Mouse (Mus musculus) heart, adult 9 months (tissue): ENCODE results near the gene Gm13287.
A peak's percentile ranks its signal among the peaks of the same experiment; 100 is the strongest.
"Not testable (repeated sequence)": the region's sequence is repeated elsewhere in the genome, so short reads cannot be mapped to it uniquely, and the experiment has no call there.

ENCODE experiments used
- DNase-seq, 2 experiments: peaks; one replicate each; pipeline ENCODE4 v3.0.0; 2022; ENCODE audit warnings: low spot score in 2 of 2

Gene Gm13287

DNA sequence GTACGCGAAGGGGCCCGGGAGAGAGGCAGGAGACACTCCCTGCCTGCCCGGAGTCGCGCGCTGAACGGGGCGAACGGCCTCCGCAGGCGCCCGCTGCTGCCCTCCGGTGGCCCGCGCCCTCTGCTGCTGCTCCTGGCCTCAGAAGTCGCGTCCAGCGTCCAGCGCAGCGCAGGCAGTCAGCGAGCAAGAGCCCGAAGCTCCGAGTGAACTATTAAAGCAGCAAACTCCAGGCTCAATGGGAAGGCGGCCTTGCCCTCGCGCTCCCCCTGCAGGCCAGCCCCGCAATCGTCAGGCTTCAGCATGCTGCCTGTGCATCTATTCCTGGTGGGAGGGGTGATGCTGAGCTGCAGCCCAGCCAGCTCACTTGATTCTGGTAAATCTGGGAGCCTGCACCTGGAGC lies at the start of gene Gm13287:
TSS of gene Gm13287 (plus strand) at position 301 of the 400 bp plus-strand sequence.
- not testable (repeated sequence) for DNase-seq

- DNase-seq, result peak; percentile 81
These were observed 48.2 kb upstream of the Gm13287 start, which contains the start of gene Gm13271 for GRCm38 (mm10) chr4:88754818-88755340. Gene Gm13271, plus strand, starts transcription at chr4:88754868.

GRCm38 (mm10) chr4:88756581-88757513 lies 46.2 kb upstream of the Gm13287 start:
- DNase-seq, result peak in 1 of 2 experiments; percentile 29

DNA sequence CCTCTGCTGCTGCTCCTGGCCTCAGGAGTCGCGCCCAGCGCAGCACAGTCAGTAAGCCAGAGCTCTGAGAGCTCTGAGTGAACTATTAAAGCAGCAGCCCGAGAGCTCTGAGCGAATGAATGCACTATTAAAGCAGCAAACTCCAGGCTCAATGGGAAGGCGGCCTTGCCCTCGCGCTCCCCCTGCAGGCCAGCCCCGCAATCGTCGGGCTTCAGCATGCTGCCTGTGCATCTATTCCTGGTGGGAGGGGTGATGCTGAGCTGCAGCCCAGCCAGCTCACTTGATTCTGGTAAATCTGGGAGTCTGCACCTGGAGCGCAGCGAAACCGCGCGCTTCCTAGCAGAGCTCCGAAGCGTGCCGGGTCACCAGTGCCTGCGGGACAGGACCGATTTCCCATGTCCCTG lies 45.4 kb upstream of the Gm13287 start:
- DNase-seq, result peak; percentile 91 to 94

DNA sequence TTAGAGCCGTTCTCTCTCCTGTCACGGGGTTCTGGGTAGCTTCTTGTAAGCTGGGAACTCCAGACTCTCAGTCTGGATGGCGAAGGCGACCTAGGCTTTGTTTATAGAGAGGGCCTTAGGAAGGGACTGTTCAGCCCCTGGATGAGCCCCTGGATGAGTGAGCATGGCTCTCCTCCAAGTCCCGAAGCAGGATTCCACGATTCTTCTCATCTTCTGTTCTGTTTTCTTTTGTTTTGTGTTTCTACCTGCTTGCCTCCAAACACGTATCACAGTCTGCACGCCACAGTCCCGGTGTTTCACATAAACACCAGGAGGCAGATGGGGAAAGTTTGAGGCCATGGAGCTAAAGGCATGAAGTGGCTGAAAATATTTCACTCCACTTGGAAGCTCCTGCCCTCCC lies 44.3 kb upstream of the Gm13287 start:
- DNase-seq, result peak; percentile 23 to 44

DNA sequence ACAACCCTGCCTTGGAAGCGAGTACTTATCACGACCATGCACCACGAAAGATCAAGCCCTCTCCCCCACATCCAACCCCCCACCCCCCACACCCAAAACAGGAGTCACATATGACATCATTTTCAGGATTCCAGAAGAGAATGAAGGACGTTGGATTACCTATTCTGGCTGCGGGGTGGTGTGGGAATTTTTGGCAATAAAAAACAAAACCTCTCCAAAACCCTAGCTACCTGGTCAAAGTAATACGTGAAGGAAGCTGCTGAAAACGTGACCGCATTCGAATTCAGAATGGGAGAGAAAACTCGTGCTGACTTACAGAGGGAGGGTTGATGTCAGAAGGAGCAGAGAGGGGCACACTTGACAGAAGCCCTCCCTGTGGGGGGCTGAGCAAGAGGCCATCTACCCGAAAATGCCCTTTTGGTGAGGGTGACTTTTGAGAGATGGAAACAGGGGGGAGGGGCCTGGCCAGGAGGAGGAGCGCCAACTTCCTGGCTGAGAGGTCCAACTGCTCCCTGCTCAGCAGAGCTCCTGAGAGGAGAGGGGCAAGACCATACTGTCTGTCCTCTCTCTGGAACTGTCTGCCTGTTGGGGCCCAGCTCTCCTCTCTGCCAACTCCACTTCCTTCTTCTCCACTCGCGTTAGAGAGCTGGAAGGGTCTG lies 43.3 kb upstream of the Gm13287 start, which contains the start of gene Gm13283:
TSS of gene Gm13283 (plus strand) at position 510 of the 659 bp plus-strand sequence.
- DNase-seq, result peak; percentile 44 to 67

DNA sequence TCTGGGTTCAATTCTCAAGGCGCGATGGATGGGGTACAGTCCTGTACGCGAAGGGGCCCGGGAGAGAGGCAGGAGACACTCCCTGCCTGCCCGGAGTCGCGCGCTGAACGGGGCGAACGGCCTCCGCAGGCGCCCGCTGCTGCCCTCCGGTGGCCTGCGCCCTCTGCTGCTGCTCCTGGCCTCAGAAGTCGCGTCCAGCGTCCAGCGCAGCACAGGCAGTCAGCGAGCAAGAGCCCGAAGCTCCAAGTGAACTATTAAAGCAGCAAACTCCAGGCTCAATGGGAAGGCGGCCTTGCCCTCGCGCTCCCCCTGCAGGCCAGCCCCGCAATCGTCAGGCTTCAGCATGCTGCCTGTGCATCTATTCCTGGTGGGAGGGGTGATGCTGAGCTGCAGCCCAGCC lies 42.6 kb upstream of the Gm13287 start:
- DNase-seq, result peak; percentile 85

- peak; percentile 64 to 73 for DNase-seq
These were observed 41.3 kb upstream of the Gm13287 start for GRCm38 (mm10) chr4:88761776-88762175.

- DNase-seq, result peak; percentile 32 to 35
These were observed 40.7 kb upstream of the Gm13287 start for GRCm38 (mm10) chr4:88762341-88762740.

GRCm38 (mm10) chr4:88763384-88764018 lies 39.6 kb upstream of the Gm13287 start:
- DNase-seq, result peak; percentile 76 to 78

- not testable (repeated sequence) for DNase-seq
These were observed 29.5 kb upstream of the Gm13287 start, which contains the start of gene Gm13290 for GRCm38 (mm10) chr4:88773534-88773933. Gene Gm13290, plus strand, starts transcription at chr4:88773834.

GRCm38 (mm10) chr4:88776622-88777021 lies 26.4 kb upstream of the Gm13287 start, which contains the start of gene Gm13289:
Gene Gm13289, plus strand, starts transcription at chr4:88776922.
- not testable (repeated sequence) for DNase-seq

DNA sequence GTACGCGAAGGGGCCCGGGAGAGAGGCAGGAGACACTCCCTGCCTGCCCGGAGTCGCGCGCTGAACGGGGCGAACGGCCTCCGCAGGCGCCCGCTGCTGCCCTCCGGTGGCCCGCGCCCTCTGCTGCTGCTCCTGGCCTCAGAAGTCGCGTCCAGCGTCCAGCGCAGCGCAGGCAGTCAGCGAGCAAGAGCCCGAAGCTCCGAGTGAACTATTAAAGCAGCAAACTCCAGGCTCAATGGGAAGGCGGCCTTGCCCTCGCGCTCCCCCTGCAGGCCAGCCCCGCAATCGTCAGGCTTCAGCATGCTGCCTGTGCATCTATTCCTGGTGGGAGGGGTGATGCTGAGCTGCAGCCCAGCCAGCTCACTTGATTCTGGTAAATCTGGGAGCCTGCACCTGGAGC lies 23.5 kb upstream of the Gm13287 start, which contains the start of gene Gm13272:
TSS of gene Gm13272 (plus strand) at position 301 of the 400 bp plus-strand sequence.
- not testable (repeated sequence) for DNase-seq

DNA sequence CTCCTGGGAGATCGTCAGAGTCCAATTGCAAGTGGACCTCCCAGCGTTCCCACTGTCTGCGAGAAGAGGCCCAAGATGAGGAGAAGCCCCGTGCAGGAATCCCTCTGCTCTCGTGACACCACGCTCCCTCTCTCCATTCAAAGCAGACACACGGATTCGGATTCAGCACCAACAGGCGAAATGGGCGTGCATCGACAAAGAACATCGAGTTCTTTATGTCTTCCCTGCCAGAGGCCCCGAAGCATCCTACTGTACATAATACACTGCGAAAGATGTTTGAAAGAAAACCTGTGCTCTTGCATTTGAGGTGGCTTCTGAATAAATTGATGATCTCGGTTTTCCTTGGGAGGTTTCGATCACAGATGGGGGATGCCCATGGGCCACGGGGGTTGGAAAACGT lies 22.7 kb upstream of the Gm13287 start:
- not testable (repeated sequence) for DNase-seq

DNA sequence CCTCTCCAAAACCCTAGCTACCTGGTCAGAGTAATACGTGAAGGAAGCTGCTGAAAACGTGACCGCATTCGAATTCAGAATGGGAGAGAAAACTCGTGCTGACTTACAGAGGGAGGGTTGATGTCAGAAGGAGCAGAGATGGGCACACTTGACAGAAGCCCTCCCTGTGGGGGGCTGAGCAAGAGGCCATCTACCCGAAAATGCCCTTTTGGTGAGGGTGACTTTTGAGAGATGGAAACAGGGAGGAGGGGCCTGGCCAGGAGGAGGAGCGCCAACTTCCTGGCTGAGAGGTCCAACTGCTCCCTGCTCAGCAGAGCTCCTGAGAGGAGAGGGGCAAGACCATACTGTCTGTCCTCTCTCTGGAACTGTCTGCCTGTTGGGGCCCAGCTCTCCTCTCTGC lies 21.2 kb upstream of the Gm13287 start, which contains the start of gene Ifnz:
TSS of gene Ifnz (plus strand) at position 301 of the 400 bp plus-strand sequence.
- DNase-seq, result not testable (repeated sequence)

DNA sequence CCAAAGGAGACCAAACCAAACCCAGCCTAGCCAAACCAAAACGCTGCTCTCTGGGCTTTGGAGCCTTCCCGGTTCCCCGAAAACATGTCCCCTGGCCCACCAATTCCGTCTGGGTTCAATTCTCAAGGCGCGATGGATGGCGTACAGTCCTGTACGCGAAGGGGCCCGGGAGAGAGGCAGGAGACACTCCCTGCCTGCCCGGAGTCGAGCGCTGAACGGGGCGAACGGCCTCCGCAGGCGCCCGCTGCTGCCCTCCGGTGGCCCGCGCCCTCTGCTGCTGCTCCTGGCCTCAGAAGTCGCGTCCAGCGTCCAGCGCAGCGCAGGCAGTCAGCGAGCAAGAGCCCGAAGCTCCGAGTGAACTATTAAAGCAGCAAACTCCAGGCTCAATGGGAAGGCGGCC lies 20.7 kb upstream of the Gm13287 start:
- not testable (repeated sequence) for DNase-seq

DNA sequence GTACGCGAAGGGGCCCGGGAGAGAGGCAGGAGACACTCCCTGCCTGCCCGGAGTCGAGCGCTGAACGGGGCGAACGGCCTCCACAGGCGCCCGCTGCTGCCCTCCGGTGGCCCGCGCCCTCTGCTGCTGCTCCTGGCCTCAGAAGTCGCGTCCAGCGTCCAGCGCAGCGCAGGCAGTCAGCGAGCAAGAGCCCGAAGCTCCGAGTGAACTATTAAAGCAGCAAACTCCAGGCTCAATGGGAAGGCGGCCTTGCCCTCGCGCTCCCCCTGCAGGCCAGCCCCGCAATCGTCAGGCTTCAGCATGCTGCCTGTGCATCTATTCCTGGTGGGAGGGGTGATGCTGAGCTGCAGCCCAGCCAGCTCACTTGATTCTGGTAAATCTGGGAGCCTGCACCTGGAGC lies 17.6 kb upstream of the Gm13287 start, which contains the start of gene Gm13276:
TSS of gene Gm13276 (plus strand) at position 301 of the 400 bp plus-strand sequence.
- DNase-seq, result not testable (repeated sequence)

DNA sequence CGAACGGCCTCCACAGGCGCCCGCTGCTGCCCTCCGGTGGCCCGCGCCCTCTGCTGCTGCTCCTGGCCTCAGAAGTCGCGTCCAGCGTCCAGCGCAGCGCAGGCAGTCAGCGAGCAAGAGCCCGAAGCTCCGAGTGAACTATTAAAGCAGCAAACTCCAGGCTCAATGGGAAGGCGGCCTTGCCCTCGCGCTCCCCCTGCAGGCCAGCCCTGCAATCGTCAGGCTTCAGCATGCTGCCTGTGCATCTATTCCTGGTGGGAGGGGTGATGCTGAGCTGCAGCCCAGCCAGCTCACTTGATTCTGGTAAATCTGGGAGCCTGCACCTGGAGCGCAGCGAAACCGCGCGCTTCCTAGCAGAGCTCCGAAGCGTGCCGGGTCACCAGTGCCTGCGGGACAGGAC lies 14.7 kb upstream of the Gm13287 start, which contains the start of gene Gm13277:
TSS of gene Gm13277 (plus strand) at position 231 of the 400 bp plus-strand sequence.
- DNase-seq, result peak; percentile 53 to 73

- DNase-seq, result not testable (repeated sequence)
These were observed 11.8 kb upstream of the Gm13287 start, which contains the start of gene Gm13278 for GRCm38 (mm10) chr4:88791250-88791649. Gene Gm13278, plus strand, starts transcription at chr4:88791550.

- DNase-seq, result peak; percentile 88 to 90
These were observed 8.9 kb upstream of the Gm13287 start, which contains the start of gene Gm13275 for GRCm38 (mm10) chr4:88793936-88794675. Gene Gm13275, plus strand, starts transcription at chr4:88794487.
